Mouse (Mus musculus): ENCODE data around the gene March4. TPM values are rescaled to one million over a fixed set of nuclear protein-coding genes. Genes with fewer than 3 reads are reported as not detected.

The March4 gene
- total RNA-seq, 1 experiment, result not detected

- TF ChIP-seq CHD2 (IDR thresholded peaks at IDR 0.05; ENCODE audit: low read depth, low read length) (no peak), MAFK (IDR thresholded peaks at IDR 0.05; ENCODE audit: insufficient read depth, low read depth, low read length) (no peak), ZC3H11A (IDR thresholded peaks at IDR 0.05; ENCODE audit: borderline replicate concordance, low read depth, low read length) (no peak), HCFC1 (IDR thresholded peaks at IDR 0.05; ENCODE audit: borderline replicate concordance, insufficient read depth, low read length) (no peak), ZNF384 (IDR thresholded peaks at IDR 0.05; ENCODE audit: low read depth, low read length) (no peak)
- in situ Hi-C loops (cut with MboI; ENCODE audit: low sequenced_read_pairs in 2 of 2, unreplicated experiment in 2 of 2), result no loop called here
- no peak overlapping the region for H3K27ac ChIP-seq (ENCODE audit: insufficient read depth, low read depth, low read length, poor library complexity, severe bottlenecking)
- no peak overlapping the region for H3K4me3 ChIP-seq (ENCODE audit: insufficient read depth in 1 of 2, low read depth in 1 of 2, low read length in 2 of 2, poor library complexity in 1 of 2, severe bottlenecking in 1 of 2)
- DNase-seq (ENCODE audit: low read depth, low spot score), result peak; percentile 29
- H3K36me3 ChIP-seq (ENCODE audit: control insufficient read depth, insufficient read depth, low read length, poor library complexity, severe bottlenecking), result no peaks in the 10 kb centered on the region
- no peaks in the 10 kb centered on the region for H3K9me3 ChIP-seq (ENCODE audit: control insufficient read depth, insufficient read depth, low read depth, low read length)
- H3K9ac ChIP-seq (ENCODE audit: insufficient read depth, low read depth, low read length, poor library complexity, severe bottlenecking), result no peak overlapping the region
- no peaks in the 10 kb centered on the region; a peak in 1 of 4 replicates for H3K4me1 ChIP-seq (ENCODE audit: control insufficient read depth in 2 of 2, insufficient read depth in 2 of 2, low read length in 2 of 2, poor library complexity in 1 of 2)
Measured at GRCm38 (mm10) chr1:72426456-72426855, 110.3 kb downstream of the March4 start.

GRCm38 (mm10) chr1:72422121-72422520, 114.6 kb downstream of the March4 start:
- no peak for TF ChIP-seq ZC3H11A (IDR thresholded peaks at IDR 0.05; ENCODE audit: borderline replicate concordance, low read depth, low read length)
- no peak for TF ChIP-seq MAFK (IDR thresholded peaks at IDR 0.05; ENCODE audit: insufficient read depth, low read depth, low read length)
- TF ChIP-seq HCFC1 (IDR thresholded peaks at IDR 0.05; ENCODE audit: borderline replicate concordance, insufficient read depth, low read length), result no peak
- TF ChIP-seq ZNF384 (IDR thresholded peaks at IDR 0.05; ENCODE audit: low read depth, low read length), result no peak
- no peak for TF ChIP-seq CHD2 (IDR thresholded peaks at IDR 0.05; ENCODE audit: low read depth, low read length)
- Histone ChIP-seq H3K9ac (ENCODE audit: insufficient read depth, low read depth, low read length, poor library complexity, severe bottlenecking) (no peak overlapping the region), H3K27ac (ENCODE audit: insufficient read depth, low read depth, low read length, poor library complexity, severe bottlenecking) (no peak overlapping the region), H3K4me3 (ENCODE audit: insufficient read depth in 1 of 2, low read depth in 1 of 2, low read length in 2 of 2, poor library complexity in 1 of 2, severe bottlenecking in 1 of 2) (no peak overlapping the region), H3K36me3 (ENCODE audit: control insufficient read depth, insufficient read depth, low read length, poor library complexity, severe bottlenecking) (no peaks in the 10 kb centered on the region), H3K4me1 (ENCODE audit: control insufficient read depth in 2 of 2, insufficient read depth in 2 of 2, low read length in 2 of 2, poor library complexity in 1 of 2) (no peaks in the 10 kb centered on the region), H3K9me3 (ENCODE audit: control insufficient read depth, insufficient read depth, low read depth, low read length) (no peaks in the 10 kb centered on the region)
- DNase-seq (ENCODE audit: low read depth, low spot score), result no peak
- in situ Hi-C loops (cut with MboI; ENCODE audit: low sequenced_read_pairs in 2 of 2, unreplicated experiment in 2 of 2), result no loop called here

DNA sequence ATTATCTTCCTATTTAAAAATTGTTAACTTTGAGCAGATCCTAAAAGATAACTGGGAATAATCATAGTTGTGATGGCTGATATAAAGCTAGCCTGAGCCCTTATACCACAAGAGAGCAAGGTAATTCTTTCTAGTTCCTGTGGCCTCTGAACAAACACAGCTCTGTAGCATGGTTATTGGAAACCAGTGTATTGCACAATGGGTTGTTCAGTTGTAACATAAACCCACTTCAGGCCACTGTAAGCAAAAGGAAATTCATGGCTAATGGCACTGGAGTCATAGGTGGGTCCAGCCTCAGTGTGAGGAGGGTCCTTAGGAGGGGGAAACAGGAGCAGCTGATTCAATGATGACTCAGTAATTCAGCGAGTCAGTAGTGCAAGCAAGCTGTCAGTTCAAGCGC, 116.5 kb downstream of the March4 start:
- Histone ChIP-seq H3K27ac (ENCODE audit: insufficient read depth, low read depth, low read length, poor library complexity, severe bottlenecking) (no peak overlapping the region), H3K4me1 (ENCODE audit: control insufficient read depth in 2 of 2, insufficient read depth in 2 of 2, low read length in 2 of 2, poor library complexity in 1 of 2) (no peaks in the 10 kb centered on the region), H3K4me3 (ENCODE audit: insufficient read depth in 1 of 2, low read depth in 1 of 2, low read length in 2 of 2, poor library complexity in 1 of 2, severe bottlenecking in 1 of 2) (no peak overlapping the region), H3K36me3 (ENCODE audit: control insufficient read depth, insufficient read depth, low read length, poor library complexity, severe bottlenecking) (no peaks in the 10 kb centered on the region), H3K9me3 (ENCODE audit: control insufficient read depth, insufficient read depth, low read depth, low read length) (no peaks in the 10 kb centered on the region), H3K9ac (ENCODE audit: insufficient read depth, low read depth, low read length, poor library complexity, severe bottlenecking) (no peak overlapping the region)
- in situ Hi-C loops (cut with MboI; ENCODE audit: low sequenced_read_pairs in 2 of 2, unreplicated experiment in 2 of 2), result no loop called here
- DNase-seq (ENCODE audit: low read depth, low spot score), result no peak
- no peak for TF ChIP-seq ZC3H11A (IDR thresholded peaks at IDR 0.05; ENCODE audit: borderline replicate concordance, low read depth, low read length)
- TF ChIP-seq MAFK (IDR thresholded peaks at IDR 0.05; ENCODE audit: insufficient read depth, low read depth, low read length), result no peak
- TF ChIP-seq CHD2 (IDR thresholded peaks at IDR 0.05; ENCODE audit: low read depth, low read length), result no peak
- no peak for TF ChIP-seq ZNF384 (IDR thresholded peaks at IDR 0.05; ENCODE audit: low read depth, low read length)
- TF ChIP-seq HCFC1 (IDR thresholded peaks at IDR 0.05; ENCODE audit: borderline replicate concordance, insufficient read depth, low read length), result no peak

DNA sequence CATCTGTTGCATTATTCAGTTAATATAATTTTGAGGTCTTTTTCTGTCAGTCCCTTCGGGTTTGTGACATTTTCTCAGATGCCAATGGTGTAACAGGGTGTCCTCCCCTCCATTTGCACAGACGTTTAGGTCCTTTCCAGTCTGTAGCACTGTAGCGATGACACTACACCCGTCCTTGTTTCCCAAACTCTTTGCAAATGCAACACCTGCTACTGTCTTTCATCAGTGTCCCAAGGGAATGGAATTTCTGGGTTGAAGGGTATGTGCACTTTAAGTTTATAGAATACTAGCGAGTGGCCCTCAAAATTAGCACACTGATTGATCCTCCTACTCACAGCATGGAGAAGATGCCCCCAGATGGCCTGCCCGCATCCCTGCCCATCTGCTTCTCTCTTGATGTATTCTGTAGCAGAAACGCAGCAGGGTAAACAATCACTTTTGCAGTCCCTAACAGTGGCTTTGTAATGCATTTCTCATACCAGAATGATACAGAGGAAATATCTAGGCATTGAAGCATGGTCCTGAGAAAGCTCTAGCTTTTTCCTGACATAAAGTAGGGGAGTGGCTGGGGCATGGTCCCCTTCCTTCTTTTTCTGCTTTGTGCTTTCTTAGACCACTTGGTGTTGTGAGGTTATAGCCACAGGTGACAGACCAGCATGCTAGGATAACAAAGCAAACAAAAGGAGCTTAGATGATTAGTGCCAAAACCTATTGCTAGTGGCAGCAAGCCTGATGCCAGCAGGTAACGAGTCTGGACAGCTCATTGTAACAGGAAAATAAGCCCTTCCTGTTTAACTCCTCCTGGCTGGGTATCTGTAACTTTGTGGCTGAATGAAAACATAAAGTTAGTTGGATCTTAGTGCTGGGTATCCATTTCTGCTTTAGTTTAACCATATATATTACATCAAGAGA, 117.7 kb downstream of the March4 start:
- TF ChIP-seq HCFC1 (IDR thresholded peaks at IDR 0.05; ENCODE audit: borderline replicate concordance, insufficient read depth, low read length), result no peak
- TF ChIP-seq CHD2 (IDR thresholded peaks at IDR 0.05; ENCODE audit: low read depth, low read length), result no peak
- TF ChIP-seq MAFK (IDR thresholded peaks at IDR 0.05; ENCODE audit: insufficient read depth, low read depth, low read length), result no peak
- no peak for TF ChIP-seq ZNF384 (IDR thresholded peaks at IDR 0.05; ENCODE audit: low read depth, low read length)
- no peak for TF ChIP-seq ZC3H11A (IDR thresholded peaks at IDR 0.05; ENCODE audit: borderline replicate concordance, low read depth, low read length)
- in situ Hi-C loops (cut with MboI; ENCODE audit: low sequenced_read_pairs in 2 of 2, unreplicated experiment in 2 of 2), result no loop called here
- Histone ChIP-seq H3K27ac (ENCODE audit: insufficient read depth, low read depth, low read length, poor library complexity, severe bottlenecking) (no peak overlapping the region), H3K36me3 (ENCODE audit: control insufficient read depth, insufficient read depth, low read length, poor library complexity, severe bottlenecking) (no peaks in the 10 kb centered on the region), H3K9ac (ENCODE audit: insufficient read depth, low read depth, low read length, poor library complexity, severe bottlenecking) (no peak overlapping the region), H3K4me3 (ENCODE audit: insufficient read depth in 1 of 2, low read depth in 1 of 2, low read length in 2 of 2, poor library complexity in 1 of 2, severe bottlenecking in 1 of 2) (no peak overlapping the region), H3K4me1 (ENCODE audit: control insufficient read depth in 2 of 2, insufficient read depth in 2 of 2, low read length in 2 of 2, poor library complexity in 1 of 2) (no peaks in the 10 kb centered on the region), H3K9me3 (ENCODE audit: control insufficient read depth, insufficient read depth, low read depth, low read length) (no peaks in the 10 kb centered on the region)
- DNase-seq (ENCODE audit: low read depth, low spot score), result no peak
